Mouse (Mus musculus) hindbrain, embryonic 12.5 days (tissue): ENCODE measurements around the gene L1cam. TPM values are rescaled to one million over a fixed set of nuclear protein-coding genes. Genes with fewer than 3 reads are reported as not detected.

ENCODE experiments used
- ATAC-seq: fragments of 200-750 bp; cut with Nextera tagmentation; 2 replicates; pipeline ENCODE4 v1.8.0; 2017; ENCODE audit warnings: moderate TSS enrichment; ENCODE audit not compliant: low FRiP score
- H3K27ac ChIP-seq: fragments of 300-500 bp; sonication (generic); 2 replicates; pipeline ENCODE4 v1.5.1; 2016; ENCODE audit warnings: mild to moderate bottlenecking
- H3K27me3 ChIP-seq: fragments of 300-500 bp; sonication (generic); 2 replicates; pipeline ENCODE4 v1.6.1; 2016; ENCODE audit warnings: mild to moderate bottlenecking
- H3K36me3 ChIP-seq: fragments of 300-500 bp; sonication (generic); 2 replicates; pipeline ENCODE4 v1.6.1; 2016; ENCODE audit warnings: mild to moderate bottlenecking
- H3K4me1 ChIP-seq: fragments of 300-500 bp; sonication (generic); 2 replicates; pipeline ENCODE4 v1.6.1; 2016
- H3K4me2 ChIP-seq: fragments of 300-500 bp; sonication (generic); replicated peaks from 2 replicates; pipeline ENCODE4 v1.6.1; 2016; ENCODE audit warnings: mild to moderate bottlenecking
- H3K4me3 ChIP-seq: fragments of 300-500 bp; sonication (generic); 2 replicates; pipeline ENCODE4 v1.5.1; 2016; ENCODE audit warnings: mild to moderate bottlenecking
- H3K9ac ChIP-seq: fragments of 300-500 bp; sonication (generic); 2 replicates; pipeline ENCODE4 v1.6.1; 2016; ENCODE audit warnings: mild to moderate bottlenecking, moderate library complexity
- H3K9me3 ChIP-seq: fragments of 300-500 bp; sonication (generic); replicated peaks from 2 replicates; pipeline ENCODE4 v1.6.1; 2016; ENCODE audit warnings: mild to moderate bottlenecking
- WGBS: fragments of 180-500 bp; shearing (Covaris S2); methylation state at CpG from one replicate; pipeline ENCODE4 v1.1.7; 2016; 5-methylcytosine and 5-hydroxymethylcytosine counted together
- polyA plus RNA-seq: library from polyadenylated mRNA; unstranded; fragments of >200 nt; fragmentation: Nextera tagmentation; extraction: Ambion mirVana; gene quantifications from 2 replicates; pipeline ENCODE4 v1.2.1, GENCODE M21; 2016

Gene L1cam
- polyA plus RNA-seq, 1 experiment from 2014 or later = 45.6 TPM

DNA sequence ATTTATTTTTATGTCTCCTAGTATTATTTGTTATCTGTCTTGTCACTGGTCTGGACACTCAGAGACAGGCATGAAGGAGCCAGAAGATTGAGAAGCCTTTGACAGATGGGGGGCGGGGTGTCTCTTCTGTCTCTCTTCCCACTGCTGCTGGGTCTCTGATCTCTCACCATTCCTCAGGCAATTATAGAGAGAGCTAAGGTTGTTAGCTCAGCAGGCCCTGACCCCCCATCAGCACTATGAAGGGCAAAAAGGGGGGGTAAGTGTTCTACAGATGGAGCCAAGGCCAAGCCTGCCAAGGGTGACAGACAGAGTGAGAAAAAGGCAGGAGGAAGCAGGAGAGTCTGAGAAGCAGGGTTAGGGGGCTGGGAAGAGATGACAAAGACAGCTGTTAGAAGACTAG is 23.9 kb downstream of the L1cam start:
- 59% methylated on average over 1 of the region's 1 CpGs for WGBS
- ATAC-seq = no peak
- no peak overlapping the region for H3K9ac ChIP-seq
- no peak overlapping the region for H3K4me2 ChIP-seq
- no peaks in the 10 kb centered on the region for H3K9me3 ChIP-seq
- H3K36me3 ChIP-seq = no peaks in the 10 kb centered on the region
- no peaks in the 10 kb centered on the region for H3K27me3 ChIP-seq
- peaks cover 16% of the 10 kb centered on the region; the same call in 1 of the 2 replicates for H3K4me1 ChIP-seq
- H3K4me3 ChIP-seq = no peak overlapping the region
- no peak overlapping the region for H3K27ac ChIP-seq

DNA sequence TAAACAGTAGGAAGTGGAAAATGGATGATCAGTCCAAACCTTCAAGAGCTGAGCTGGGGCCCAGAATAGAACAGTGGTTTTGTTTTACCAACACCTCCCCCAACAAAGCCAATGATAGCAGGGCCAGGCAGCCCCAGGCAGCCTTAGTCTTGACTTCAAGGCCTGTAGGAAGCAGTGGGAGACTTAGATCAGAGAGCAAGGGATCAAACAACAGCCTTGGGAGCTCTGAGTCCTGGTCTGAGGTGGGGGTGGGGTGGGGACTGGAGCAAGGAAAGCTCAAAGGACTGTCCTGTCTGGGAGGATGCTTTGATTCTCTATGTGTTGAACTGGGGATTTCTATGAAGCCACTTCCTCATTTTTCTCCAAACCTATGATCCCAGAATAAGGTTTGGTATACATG is 24.4 kb downstream of the L1cam start:
- Histone ChIP-seq H3K9me3 (no peaks in the 10 kb centered on the region), H3K36me3 (no peaks in the 10 kb centered on the region), H3K27ac (no peak overlapping the region), H3K9ac (no peak overlapping the region), H3K4me2 (no peak overlapping the region), H3K4me3 (no peak overlapping the region), H3K27me3 (no peaks in the 10 kb centered on the region), H3K4me1 (peaks cover 16% of the 10 kb centered on the region; the same call in 1 of the 2 replicates)
- ATAC-seq = no peak

DNA sequence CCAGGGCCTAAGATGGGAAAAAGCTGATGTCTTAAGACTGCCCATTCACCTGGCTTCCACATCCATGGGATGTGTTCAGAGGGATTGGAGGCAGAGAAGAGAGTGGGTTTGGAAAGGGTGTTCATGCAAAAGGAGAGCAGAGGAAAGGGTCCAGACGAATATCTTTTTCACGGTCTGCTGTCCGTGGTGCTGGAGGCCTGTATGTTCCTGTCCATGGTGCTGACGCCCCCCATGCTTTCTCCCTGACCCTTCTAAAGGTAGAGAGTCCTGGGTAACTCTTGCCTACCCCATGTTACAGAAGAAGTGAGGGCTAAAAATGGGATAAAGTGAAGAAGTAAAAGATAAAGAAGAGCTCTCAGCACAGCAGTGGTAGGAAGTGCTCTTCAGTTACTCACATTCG is 26.6 kb downstream of the L1cam start:
- Histone ChIP-seq H3K4me1 (peaks cover 26% of the 10 kb centered on the region), H3K27ac (no peak overlapping the region), H3K9me3 (no peaks in the 10 kb centered on the region), H3K36me3 (no peaks in the 10 kb centered on the region), H3K9ac (no peak overlapping the region), H3K4me2 (no peak overlapping the region), H3K4me3 (no peak overlapping the region), H3K27me3 (no peaks in the 10 kb centered on the region)
- 11% methylated on average over 5 of the region's 5 CpGs for WGBS
- ATAC-seq = no peak

DNA sequence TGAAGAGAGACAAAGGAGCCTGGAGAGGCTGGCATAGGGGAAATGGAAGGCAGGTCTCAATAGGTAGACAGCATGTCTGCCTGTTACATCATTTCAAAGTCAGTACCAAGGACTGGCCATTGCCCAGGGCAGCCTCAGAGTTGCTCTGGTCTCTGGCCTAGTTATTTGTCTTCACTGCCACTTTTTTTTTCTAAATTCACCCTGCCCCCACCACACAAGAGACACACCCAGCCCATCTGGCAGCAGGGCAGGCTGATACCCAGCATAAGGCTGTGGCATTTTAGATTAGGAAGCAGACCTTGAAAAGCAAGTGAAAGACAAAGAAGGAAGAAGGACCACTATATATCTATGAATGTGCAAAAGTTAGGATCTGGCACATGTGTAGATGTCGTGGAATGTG is 28.1 kb downstream of the L1cam start:
- ATAC-seq = no peak; the same call in 1 of the 2 replicates
- H3K4me3 ChIP-seq = no peak overlapping the region
- peaks cover 27% of the 10 kb centered on the region for H3K4me1 ChIP-seq
- peak overlapping the region; percentile 71 for H3K27ac ChIP-seq
- no peaks in the 10 kb centered on the region for H3K27me3 ChIP-seq
- no peaks in the 10 kb centered on the region for H3K36me3 ChIP-seq
- no peak overlapping the region for H3K4me2 ChIP-seq
- 68% methylated on average over 1 of the region's 1 CpGs for WGBS
- no peak overlapping the region for H3K9ac ChIP-seq
- H3K9me3 ChIP-seq = no peaks in the 10 kb centered on the region

DNA sequence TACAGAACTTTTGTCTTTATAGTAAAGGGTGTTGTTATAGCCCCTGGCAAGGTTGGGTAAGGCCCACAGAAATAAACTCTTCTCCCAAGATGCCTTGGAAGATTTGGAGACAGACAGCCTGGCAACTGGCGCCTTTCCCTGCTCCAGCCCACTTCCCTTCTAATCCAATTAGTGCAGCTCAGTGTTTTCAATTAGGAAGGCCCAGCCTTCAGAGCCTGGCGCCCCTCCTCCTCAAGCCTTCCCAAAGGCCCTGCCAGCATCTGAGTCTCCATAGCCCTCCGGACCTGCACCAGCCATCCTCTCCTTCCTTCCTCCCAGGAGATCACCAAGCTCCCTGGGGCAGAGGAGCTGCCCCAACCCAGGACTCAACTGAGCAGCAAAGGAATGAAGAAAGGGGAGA is 28.6 kb downstream of the L1cam start:
- ATAC-seq = no peak
- WGBS = 12% methylated on average over 3 of the region's 3 CpGs

DNA sequence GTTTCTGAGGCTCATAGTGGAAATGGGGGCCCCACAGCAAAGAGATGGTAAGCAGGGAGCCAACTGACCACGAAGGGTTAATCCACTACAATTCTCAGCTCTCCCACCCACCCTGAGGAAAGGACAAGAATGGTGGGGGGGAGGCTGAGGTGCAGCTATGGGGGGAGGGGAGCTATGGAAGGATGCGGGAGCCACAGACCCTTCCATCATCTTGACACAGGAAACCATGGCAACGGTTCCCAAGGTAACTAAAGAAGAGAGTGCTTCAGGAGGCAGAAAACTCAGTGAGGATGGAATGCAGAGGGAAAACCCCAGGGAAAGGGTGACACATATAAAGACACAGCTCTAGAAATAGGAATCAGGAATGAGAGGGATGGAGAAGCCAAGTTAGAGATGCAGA is 31.2 kb downstream of the L1cam start:
- no peak overlapping the region for H3K4me3 ChIP-seq
- peak; percentile 72 for ATAC-seq
- H3K27ac ChIP-seq = peak overlapping the region; percentile 75
- H3K4me1 ChIP-seq = peaks cover 27% of the 10 kb centered on the region
- no peak overlapping the region; the same call in 1 of the 2 replicates for H3K4me2 ChIP-seq
- WGBS = 55% methylated on average over 3 of the region's 3 CpGs
- H3K9ac ChIP-seq = no peak overlapping the region
- H3K36me3 ChIP-seq = no peaks in the 10 kb centered on the region; the same call in 1 of the 2 replicates
- H3K27me3 ChIP-seq = no peaks in the 10 kb centered on the region
- no peaks in the 10 kb centered on the region for H3K9me3 ChIP-seq

More for the DNA sequence above, 28.6 kb downstream of the L1cam start:
- Histone ChIP-seq H3K4me2 (no peak overlapping the region), H3K27ac (peak overlapping the region; percentile 71), H3K4me1 (peaks cover 27% of the 10 kb centered on the region), H3K9ac (no peak overlapping the region), H3K27me3 (no peaks in the 10 kb centered on the region), H3K36me3 (no peaks in the 10 kb centered on the region), H3K4me3 (no peak overlapping the region), H3K9me3 (no peaks in the 10 kb centered on the region)

DNA sequence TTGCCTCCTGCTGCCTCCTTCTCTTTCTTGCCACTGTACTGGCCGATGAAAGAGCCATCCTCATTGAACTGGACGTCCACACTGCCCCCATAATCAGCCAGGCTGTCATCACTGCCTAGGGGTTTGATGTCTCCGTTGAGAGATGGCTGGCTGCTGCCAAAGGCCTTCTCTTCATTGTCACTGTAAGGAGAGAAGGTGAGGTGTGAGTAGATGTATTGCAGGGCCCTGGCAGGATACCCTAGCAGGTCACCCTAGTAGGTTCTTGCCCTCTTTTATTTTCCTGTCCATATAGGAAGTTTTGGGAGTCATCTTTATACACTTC is 40.9 kb downstream of the L1cam start:
- WGBS = 74% methylated on average over 3 of the region's 3 CpGs
- Histone ChIP-seq H3K27me3 (no peaks in the 10 kb centered on the region), H3K4me3 (no peak overlapping the region), H3K9ac (no peak overlapping the region), H3K9me3 (no peaks in the 10 kb centered on the region), H3K36me3 (peaks cover 3% of the 10 kb centered on the region), H3K27ac (no peak overlapping the region), H3K4me1 (no peaks in the 10 kb centered on the region), H3K4me2 (no peak overlapping the region)
- no peak for ATAC-seq

DNA sequence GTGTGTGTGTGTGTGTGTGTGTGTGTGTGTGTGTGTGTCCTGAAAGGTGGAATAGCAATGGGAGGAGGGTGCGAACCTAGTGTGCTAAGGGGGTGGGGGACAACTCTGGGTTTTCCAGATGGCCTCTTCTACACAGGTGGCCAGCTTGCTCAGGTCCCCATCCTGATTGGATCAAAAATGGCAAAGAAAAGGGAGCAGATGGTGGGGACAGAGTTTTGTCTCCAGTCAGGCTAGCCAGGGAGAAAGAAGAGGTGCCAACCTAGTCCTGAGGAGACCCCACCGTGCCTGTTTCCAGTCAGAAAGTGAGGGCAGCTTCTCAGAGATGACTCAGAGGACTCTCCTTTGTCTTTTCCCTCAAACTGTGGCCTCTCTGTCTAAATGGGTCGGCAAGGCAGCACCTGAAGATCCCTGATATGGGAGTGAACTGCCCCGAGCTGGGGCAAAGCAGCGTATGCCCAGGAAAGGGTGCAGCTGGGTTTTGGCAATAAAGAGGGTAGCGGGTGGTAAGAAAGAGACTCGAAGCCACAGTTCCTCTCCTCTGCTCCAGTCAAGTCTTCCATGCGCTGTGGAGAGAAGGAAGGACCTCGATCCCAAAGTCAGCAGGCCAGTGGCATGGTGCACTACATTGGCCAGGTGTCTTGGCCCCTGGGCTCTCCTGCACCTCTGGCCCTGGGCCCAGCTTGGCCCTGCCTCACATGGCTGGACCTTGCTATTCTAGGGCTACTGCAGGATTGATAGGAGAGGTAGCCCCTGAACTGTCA is 41.4 kb downstream of the L1cam start:
- ATAC-seq = no peak
- Histone ChIP-seq H3K9ac (no peak overlapping the region), H3K27me3 (no peaks in the 10 kb centered on the region), H3K27ac (no peak overlapping the region), H3K4me2 (no peak overlapping the region), H3K36me3 (peaks cover 3% of the 10 kb centered on the region), H3K4me3 (no peak overlapping the region), H3K9me3 (no peaks in the 10 kb centered on the region), H3K4me1 (no peaks in the 10 kb centered on the region)
- WGBS = 91% methylated on average over 8 of the region's 9 CpGs

DNA sequence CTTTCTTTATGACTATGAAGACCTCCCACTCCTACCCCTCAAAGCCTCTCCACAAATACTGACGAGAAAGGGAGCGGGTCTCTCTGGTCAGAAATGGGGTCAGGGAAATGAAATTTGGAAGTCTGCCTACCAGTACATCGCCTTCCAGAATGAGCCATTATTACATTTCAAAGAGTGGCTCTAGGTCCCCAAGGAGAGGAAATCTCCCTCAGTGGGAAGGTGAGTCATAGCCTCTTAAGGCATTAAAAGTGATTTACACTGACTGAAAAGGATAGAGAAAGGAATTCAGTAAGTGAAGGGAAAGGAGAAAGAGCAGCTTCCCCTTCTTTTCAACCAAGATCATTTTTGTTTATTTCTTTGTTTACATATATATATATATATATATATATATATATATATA is 59.2 kb downstream of the L1cam start:
- H3K9ac ChIP-seq = no peak overlapping the region
- no peaks in the 10 kb centered on the region for H3K36me3 ChIP-seq
- no peak overlapping the region for H3K27ac ChIP-seq
- H3K4me2 ChIP-seq = no peak overlapping the region
- H3K4me1 ChIP-seq = no peaks in the 10 kb centered on the region
- no peak for ATAC-seq
- no peaks in the 10 kb centered on the region for H3K27me3 ChIP-seq
- WGBS = 81% methylated on average over 3 of the region's 3 CpGs
- H3K9me3 ChIP-seq = no peaks in the 10 kb centered on the region
- no peak overlapping the region for H3K4me3 ChIP-seq

DNA sequence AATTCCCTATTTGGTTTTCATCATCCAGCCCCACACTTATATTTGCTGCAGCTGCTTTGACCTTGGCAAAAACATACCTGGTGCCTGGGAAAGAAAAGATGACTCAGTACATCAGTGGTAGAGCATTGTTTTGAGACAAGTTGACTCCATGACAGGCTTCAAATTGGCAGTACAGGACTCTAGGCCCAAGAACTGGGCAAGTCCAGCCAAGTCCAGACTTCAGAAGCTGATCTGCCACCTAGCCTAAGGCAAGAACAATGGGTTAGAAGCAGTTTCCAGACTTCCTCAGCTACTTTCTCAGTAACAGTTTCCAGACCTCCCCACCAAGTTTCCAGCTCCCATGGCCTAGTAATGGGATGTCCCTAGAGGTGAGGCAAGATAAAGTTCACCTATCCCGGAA is 60.2 kb downstream of the L1cam start:
- Histone ChIP-seq H3K27ac (no peak overlapping the region), H3K27me3 (no peaks in the 10 kb centered on the region), H3K9ac (no peak overlapping the region), H3K4me2 (no peak overlapping the region), H3K4me3 (no peak overlapping the region), H3K36me3 (no peaks in the 10 kb centered on the region), H3K9me3 (no peaks in the 10 kb centered on the region), H3K4me1 (no peaks in the 10 kb centered on the region)
- ATAC-seq = no peak
- 95% methylated on average over 1 of the region's 1 CpGs for WGBS

DNA sequence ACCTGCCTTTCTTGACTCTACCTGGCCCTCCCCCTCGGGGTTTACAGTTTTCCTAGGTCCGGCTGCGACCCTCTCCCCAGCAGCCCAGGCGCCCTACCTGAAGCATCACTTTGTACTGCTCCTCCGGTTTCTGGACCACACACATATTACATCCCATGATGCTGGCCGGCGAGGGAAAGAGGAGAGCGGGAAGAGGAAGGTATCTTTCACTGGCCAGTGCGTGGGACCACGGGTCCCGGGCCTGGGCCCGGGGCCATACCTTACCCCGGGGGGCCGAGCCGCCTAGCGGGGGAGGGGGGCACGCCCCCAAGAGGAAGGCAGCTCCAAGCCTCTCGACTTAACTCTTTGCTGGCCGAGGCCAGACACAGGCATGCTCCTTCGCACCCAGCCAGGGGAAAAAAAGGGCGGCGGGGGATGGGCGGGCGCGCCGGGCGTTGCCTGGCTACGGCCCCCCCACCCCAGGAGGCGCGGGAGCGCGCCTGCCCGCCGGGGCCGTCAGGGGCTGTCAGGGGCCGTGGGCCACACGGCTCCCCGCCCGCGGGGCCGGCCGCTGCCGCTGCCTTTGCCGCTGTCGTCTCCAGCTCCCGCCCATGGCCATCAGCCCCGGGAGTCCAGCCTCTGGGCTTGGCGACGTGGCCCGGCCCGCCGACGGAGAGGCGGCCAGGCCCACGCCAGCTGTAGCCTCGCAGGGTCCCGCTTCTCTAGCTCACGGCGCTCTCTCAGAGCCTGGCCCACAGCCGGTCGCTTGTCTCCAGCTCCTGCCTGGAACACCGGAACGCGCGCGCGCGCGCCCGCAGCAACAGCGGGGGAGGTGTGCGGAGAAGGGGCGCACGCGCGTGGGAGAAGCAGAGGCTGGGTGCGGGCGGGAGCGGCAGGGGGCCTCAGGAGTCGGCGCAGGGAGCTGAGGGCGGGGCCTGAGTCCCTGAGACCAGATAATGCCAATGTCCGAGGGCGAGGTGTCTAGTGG is 71.4 kb downstream of the L1cam start, which contains the start of gene Pdzd4:
TSS of gene Pdzd4 (minus strand) at position 785 of the 967 bp plus-strand sequence.
- peak within 1 kb of the TSS; percentile 64 for H3K4me2 ChIP-seq
- WGBS = 19% methylated on average over 77 of the region's 84 CpGs
- peak within 1 kb of the TSS; percentile 60 for H3K4me3 ChIP-seq
- peaks cover 7% of the 10 kb centered on the region; the same call in 1 of the 2 replicates for H3K27me3 ChIP-seq
- H3K27ac ChIP-seq = peak within 1 kb of the TSS; percentile 90
- H3K9me3 ChIP-seq = no peaks in the 10 kb centered on the region
- no peaks in the 10 kb centered on the region for H3K36me3 ChIP-seq
- peaks cover 7% of the 10 kb centered on the region; the same call in 1 of the 2 replicates for H3K4me1 ChIP-seq
- ATAC-seq = peak; percentile 87
- H3K9ac ChIP-seq = peak within 1 kb of the TSS; percentile 79

DNA sequence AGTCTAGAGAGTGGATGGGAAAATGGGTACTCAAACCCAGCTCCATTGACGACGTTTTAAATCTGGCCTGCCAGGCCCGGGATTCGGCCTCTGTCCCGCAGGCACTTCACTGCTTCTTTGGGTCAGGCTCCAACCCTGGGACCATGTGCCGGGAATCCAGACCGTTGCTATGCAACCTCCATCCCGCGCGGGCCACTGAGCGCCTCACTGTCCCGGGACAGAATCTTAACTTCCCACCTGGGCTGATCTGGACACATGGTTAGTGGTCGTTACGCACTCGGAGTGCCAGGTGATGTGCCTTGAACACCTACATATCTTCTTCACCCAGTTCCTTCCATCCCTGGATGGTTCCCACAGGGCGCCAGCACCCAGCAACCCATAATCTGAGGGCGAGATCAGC is 72.2 kb downstream of the L1cam start:
- Histone ChIP-seq H3K36me3 (no peaks in the 10 kb centered on the region), H3K4me2 (peak overlapping the region; percentile 64), H3K4me1 (peaks cover 7% of the 10 kb centered on the region; the same call in 1 of the 2 replicates), H3K9me3 (no peaks in the 10 kb centered on the region), H3K27ac (no peak overlapping the region), H3K27me3 (peaks cover 7% of the 10 kb centered on the region; the same call in 1 of the 2 replicates), H3K9ac (peak overlapping the region; percentile 79), H3K4me3 (peak overlapping the region; percentile 60)
- peak; percentile 49 for ATAC-seq
- WGBS = 24% methylated on average over 17 of the region's 17 CpGs
